Mouse (Mus musculus) kidney, postnatal 36 days (tissue): ENCODE results near the gene Fam168a.
A peak's percentile ranks its signal among the peaks of the same experiment; 100 is the strongest.

Source experiments
- DNase-seq, 2 experiments: peaks; one replicate each; pipeline ENCODE4 v3.0.0; 2021 to 2022; ENCODE audit warnings: mixed read lengths in 2 of 2

Gene Fam168a

GRCm38 (mm10) chr7:100706143-100706841 lies at the start of gene Fam168a:
TSS of gene Fam168a (plus strand) at chr7:100706635.
- peak; percentile 98 for DNase-seq

- DNase-seq = no peak
Observed at GRCm38 (mm10) chr7:100656739-100657138, 49.7 kb upstream of the Fam168a start.

- DNase-seq = peak; percentile 62 to 80
Observed at GRCm38 (mm10) chr7:100658093-100658578, 48.3 kb upstream of the Fam168a start.

- no peak for DNase-seq
Observed at GRCm38 (mm10) chr7:100661264-100661663, 45.2 kb upstream of the Fam168a start.

GRCm38 (mm10) chr7:100662231-100662630 lies 44.2 kb upstream of the Fam168a start, which contains the start of gene Plekhb1:
TSS of gene Plekhb1 (minus strand) at chr7:100662414.
- DNase-seq = no peak

GRCm38 (mm10) chr7:100663190-100663589 lies 43.2 kb upstream of the Fam168a start:
- peak; percentile 96 to 98 for DNase-seq

GRCm38 (mm10) chr7:100663729-100664304 lies 42.6 kb upstream of the Fam168a start:
- no peak for DNase-seq

- DNase-seq = no peak
Observed at GRCm38 (mm10) chr7:100670646-100671045, 35.8 kb upstream of the Fam168a start.

GRCm38 (mm10) chr7:100673452-100673851 lies 33.0 kb upstream of the Fam168a start:
- DNase-seq = no peak

GRCm38 (mm10) chr7:100674941-100675340 lies 31.5 kb upstream of the Fam168a start:
- DNase-seq = no peak

- no peak for DNase-seq
Observed at GRCm38 (mm10) chr7:100678052-100678451, 28.4 kb upstream of the Fam168a start.

- DNase-seq = peak in 1 of 2 experiments; percentile 27
Observed at GRCm38 (mm10) chr7:100678948-100679880, 27.2 kb upstream of the Fam168a start.

GRCm38 (mm10) chr7:100681132-100681531 lies 25.3 kb upstream of the Fam168a start:
- no peak for DNase-seq

- no peak for DNase-seq
Observed at GRCm38 (mm10) chr7:100683241-100683640, 23.2 kb upstream of the Fam168a start.

- no peak for DNase-seq
Observed at GRCm38 (mm10) chr7:100684081-100684480, 22.4 kb upstream of the Fam168a start.

- peak; percentile 59 to 80 for DNase-seq
Observed at GRCm38 (mm10) chr7:100684538-100684937, 21.9 kb upstream of the Fam168a start.

GRCm38 (mm10) chr7:100685061-100686030 lies 21.1 kb upstream of the Fam168a start:
- peak; percentile 70 to 92 for DNase-seq

- no peak for DNase-seq
Observed at GRCm38 (mm10) chr7:100688471-100688870, 18.0 kb upstream of the Fam168a start.

- DNase-seq = no peak
Observed at GRCm38 (mm10) chr7:100693199-100693598, 13.2 kb upstream of the Fam168a start.

- peak in 1 of 2 experiments; percentile 8 for DNase-seq
Observed at GRCm38 (mm10) chr7:100699771-100700770, 6.4 kb upstream of the Fam168a start.
